Mouse (Mus musculus) embryonic stem cell, embryonic (primary cell): ENCODE data around the gene Ddx55.

Experiments used
- CTCF ChIA-PET, 4 experiments: fragments of 300-600 bp in 2 of 4; fragments of 350-600 bp in 2 of 4; sonication (Branson Sonifier 250); formaldehyde crosslinking; loops; one replicate each; lab custom pipeline; 2022; ENCODE audit warnings: inconsistent platforms in 2 of 4; lab: Charles Lee
- POLR2A ChIA-PET, 4 experiments: fragments of 300-600 bp in 2 of 4; fragments of 350-600 bp in 2 of 4; sonication (Branson Sonifier 250); formaldehyde crosslinking; loops; one replicate each; lab custom pipeline; 2022; ENCODE audit warnings: antibody characterized with exemption in 4 of 4, inconsistent platforms in 1 of 4; lab: Charles Lee

Gene Ddx55

DNA sequence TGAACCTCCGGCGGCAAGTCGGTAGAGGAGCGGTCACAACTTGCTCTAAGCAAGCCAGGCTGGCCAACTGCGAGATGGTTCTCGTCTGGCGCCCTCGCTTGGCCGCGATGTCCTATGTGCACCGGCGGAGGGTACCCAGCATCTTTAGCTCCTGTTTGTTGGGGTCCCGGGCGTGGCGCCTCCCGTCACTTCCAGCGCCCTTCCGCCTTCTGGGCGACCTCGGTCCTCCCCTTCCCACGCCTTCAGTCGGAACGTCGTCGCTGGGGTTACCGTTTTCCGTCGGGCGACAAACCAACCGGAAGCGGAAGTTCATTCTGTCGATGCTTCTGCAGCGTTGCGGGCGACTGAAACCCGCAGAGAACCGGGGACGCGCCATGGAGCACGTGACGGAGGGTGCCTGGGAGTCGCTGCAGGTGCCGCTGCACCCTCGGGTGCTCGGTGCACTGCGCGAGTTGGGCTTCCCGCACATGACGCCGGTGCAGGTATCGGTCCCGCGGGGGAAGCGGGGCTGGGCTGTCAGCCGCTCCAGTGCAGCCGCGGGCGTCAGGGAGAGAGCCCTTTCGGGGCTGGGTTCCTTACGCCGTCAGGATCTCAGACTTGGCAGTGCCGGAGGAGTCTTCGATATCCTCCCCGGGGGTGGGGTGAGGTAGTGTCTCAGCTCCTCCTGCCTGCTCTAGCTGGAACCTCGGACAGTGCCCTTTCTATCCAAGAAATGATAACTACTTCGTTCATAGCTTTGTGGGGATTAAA lies at the start of gene Ddx55:
TSS of gene Ddx55 (plus strand) at position 307 of the 750 bp plus-strand sequence.
- POLR2A ChIA-PET: interaction anchor here in 3 of 4 experiments (0.6 to 2.6 kb wide), 35 partner anchors 9 to 768 kb away, joined by 3 to 11 read pairs (median 3); partner anchors contain the start of genes Rilpl1 (in 2 of the 3), Snrnp35 (in 2 of the 3), Eif2b1 (in 1 of the 3) and Gtf2h3 (in 1 of the 3)
- CTCF ChIA-PET: interaction anchor here in 3 of 4 experiments (0.5 to 2.0 kb wide), 11 partner anchors 9 to 529 kb away, joined by 3 to 5 read pairs (median 3); no protein-coding TSS in a partner anchor

DNA sequence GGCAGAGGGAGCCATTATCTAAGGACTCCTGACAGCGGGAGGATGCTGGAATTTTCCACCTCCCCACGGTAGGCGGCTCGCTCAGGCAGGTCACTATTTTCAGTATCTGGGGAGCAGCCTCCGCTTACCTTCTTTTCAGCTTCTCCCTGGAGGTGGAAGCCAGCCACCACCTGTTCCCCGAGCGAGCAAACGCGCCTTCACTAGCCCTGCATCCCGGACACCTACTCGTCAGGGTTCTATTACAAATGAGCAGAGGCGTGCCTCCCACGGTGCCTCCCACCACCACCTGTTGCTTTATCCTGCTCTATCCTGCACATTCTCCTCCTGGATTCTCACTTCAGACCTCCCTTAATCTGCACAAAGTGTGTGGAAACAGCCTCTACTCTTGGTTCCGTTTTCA lies 48.9 kb upstream of the Ddx55 start:
- ChIA-PET POLR2A (interaction anchor here in 2 of 4 experiments (0.6 to 2.1 kb wide), 9 partner anchors 11 to 60 kb away, joined by 3 to 6 read pairs (median 3); partner anchors contain the start of genes Ddx55 (in 2 of the 2), Rilpl2 (in 1 of the 2) and Snrnp35 (in 1 of the 2)), CTCF (no interaction called here)

DNA sequence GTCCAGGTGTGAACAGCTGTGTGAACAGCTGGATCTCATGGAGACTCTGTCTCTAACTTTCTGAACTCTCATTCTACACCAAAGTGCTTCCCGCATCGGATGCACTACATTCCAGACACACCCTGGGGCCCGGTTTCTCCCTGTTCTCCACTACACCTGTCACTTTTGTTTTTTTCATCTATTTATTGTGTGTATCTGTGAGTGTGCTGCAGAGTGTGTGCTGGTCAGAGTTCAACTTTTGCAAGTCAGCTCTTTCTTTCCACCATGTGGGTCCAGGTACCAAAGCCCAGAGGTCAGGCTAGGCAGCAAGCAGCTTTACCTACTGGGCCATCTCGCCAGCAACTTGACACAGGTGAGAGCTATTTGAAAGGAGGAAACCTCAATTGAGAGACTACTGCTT lies 47.4 kb upstream of the Ddx55 start:
- ChIA-PET CTCF (interaction anchor here in 2 of 4 experiments (0.7 to 1.5 kb wide), 3 partner anchors 14 to 81 kb away, joined by 3 to 4 read pairs (median 3); partner anchors contain the start of gene Rilpl1 (in 1 of the 2)), POLR2A (no interaction called here)

DNA sequence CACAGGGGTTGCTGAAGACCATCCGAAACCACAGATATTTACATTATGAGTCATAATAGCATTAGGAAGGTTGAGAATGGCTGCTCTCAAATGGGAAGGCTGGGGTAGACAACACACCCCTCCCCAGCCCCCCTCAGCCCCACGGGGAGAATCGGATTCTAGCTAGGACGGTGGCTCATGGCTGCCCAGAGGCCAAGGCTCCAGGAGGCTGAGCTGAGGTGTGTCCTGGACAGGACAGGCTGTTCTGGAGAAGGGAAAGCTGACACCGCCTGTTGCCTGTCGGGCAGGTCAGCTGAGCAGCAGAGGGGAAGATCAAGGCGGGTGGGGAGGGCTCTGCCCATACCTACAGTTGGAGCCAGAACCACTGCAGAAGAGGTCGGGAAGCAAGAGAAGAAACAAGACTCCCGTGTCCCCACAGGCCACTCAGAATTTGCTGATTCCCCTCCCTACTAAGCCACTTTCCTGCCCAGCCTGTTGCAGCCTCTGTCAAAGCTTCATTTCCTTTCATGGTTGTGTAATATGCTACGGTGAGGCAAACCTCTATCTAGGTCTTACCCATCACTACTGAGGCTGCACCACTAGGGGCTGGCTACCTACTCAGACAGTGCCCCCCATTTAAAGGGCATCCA lies 45.8 kb upstream of the Ddx55 start:
- POLR2A ChIA-PET: interaction anchor here in 1 of 4 experiments (0.7 kb wide), 1 partner anchor 13 kb away, joined by 4 read pairs; no protein-coding TSS in a partner anchor

DNA sequence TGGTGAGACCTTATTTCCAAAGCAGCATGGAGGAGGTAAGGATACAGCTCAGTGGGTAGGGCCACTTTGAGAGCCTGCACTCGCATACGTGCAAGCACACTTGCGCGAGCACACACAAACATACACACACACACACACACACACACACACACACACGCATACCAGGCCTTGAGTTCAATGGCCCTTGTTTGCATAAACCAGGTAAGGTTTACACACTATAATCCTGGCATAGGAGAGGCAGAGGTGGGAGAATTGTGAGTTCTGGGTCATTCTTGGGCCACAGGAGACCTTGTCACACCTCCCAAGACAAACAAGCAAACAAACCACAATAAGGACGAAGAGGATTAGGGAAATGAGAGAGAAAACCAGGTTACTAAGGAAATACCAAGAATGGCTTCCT lies 43.5 kb upstream of the Ddx55 start:
- POLR2A ChIA-PET: interaction anchor here in 2 of 4 experiments (0.5 to 1.0 kb wide), 5 partner anchors 11 to 157 kb away, joined by 3 read pairs; no protein-coding TSS in a partner anchor
- CTCF ChIA-PET: interaction anchor here in 3 of 4 experiments (0.6 to 0.8 kb wide), 7 partner anchors 19 to 1868 kb away, joined by 3 to 6 read pairs (median 4); no protein-coding TSS in a partner anchor

More for the DNA sequence above, 45.8 kb upstream of the Ddx55 start:
- CTCF ChIA-PET: interaction anchor here in 2 of 4 experiments (0.7 to 1.6 kb wide), 2 partner anchors 18 to 24 kb away, joined by 3 to 4 read pairs; partner anchors contain the start of gene Rilpl1 (in 1 of the 2)

DNA sequence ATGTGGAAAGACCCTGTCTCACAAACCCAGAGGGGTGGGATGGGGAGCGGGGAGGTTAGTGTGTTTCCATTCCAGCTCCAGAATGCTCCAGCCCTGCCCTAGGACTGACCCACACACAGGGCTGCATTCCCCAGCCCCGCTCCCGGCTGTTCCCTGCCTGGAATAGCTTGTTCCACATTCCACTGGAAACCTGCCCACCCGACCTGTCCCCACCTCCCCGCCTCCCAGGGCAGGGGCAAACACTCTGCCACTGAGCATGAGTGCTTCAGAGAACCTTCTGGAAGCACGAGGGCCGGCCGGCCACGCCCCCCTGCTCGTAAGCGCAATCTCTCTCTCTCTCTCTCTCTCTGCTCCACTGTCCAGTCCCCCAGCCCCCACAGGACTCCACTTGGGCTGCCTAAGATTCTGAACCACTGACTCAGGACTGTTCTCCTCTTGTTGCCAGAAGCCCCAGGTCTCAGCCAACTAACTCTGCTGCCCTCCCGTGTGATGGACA lies 42.9 kb upstream of the Ddx55 start:
- POLR2A ChIA-PET: interaction anchor here in 2 of 4 experiments (0.5 to 1.0 kb wide), 5 partner anchors 11 to 158 kb away, joined by 3 read pairs; no protein-coding TSS in a partner anchor
- CTCF ChIA-PET: interaction anchor here in 3 of 4 experiments (0.6 to 0.8 kb wide), 7 partner anchors 20 to 1869 kb away, joined by 3 to 6 read pairs (median 4); no protein-coding TSS in a partner anchor

DNA sequence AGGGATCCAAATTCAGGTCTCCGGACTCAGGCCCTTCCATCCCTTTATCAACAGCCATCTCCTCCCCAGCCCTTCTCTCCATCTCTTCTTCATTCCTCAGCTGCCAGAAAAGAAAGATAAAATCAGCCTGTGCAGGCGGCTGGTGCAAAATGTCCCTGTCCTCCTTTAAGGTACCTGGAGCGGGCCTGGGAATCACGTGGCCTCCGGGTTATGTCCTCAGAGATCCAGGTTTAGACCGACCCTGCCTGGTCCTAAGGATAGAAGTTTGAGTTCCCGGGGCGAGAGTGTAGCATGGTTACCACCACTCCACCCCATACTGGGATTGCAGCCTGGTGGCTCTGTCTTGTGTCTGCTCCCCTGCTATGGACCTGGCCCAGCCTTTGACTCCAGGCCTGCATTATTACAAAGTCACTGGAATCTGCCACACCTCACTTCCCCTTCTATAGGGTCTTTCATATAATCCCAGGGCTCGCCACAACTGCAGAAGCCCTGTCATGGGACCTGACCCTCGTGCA lies 42.1 kb upstream of the Ddx55 start:
- CTCF ChIA-PET: interaction anchor here in 2 of 4 experiments (0.6 to 0.8 kb wide), 2 partner anchors 102 to 856 kb away, joined by 3 read pairs; no protein-coding TSS in a partner anchor
- POLR2A ChIA-PET: interaction anchor here in 2 of 4 experiments (0.7 kb wide), 2 partner anchors 8 to 147 kb away, joined by 3 to 4 read pairs; partner anchors contain the start of gene Cdk2ap1 (in 1 of the 2)

DNA sequence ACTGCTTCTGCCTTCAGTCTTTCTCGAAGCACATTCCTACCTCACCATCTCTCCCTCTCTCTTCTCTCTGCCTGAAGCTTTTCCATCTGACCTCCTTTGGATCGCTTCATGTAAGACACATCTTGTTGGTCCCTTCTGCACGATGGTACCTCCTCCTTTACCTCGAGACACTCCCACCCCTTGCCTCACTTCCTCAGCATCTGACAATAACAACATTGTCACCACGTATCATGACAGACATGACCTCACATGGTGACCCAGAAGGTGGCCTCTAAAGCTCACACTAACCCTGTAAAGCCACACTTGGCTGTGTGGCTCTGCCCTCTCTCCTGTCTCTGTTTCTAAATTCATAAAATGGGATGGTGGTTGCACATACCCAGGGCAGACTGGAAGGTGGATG lies 36.9 kb upstream of the Ddx55 start:
- CTCF ChIA-PET: interaction anchor here in 1 of 4 experiments (1.1 to 1.6 kb wide), 2 partner anchors 9 to 23 kb away, joined by 4 to 6 read pairs; no protein-coding TSS in a partner anchor
- POLR2A ChIA-PET: interaction anchor here in 1 of 4 experiments (0.7 kb wide), 1 partner anchor 8 kb away, joined by 3 read pairs; no protein-coding TSS in a partner anchor

DNA sequence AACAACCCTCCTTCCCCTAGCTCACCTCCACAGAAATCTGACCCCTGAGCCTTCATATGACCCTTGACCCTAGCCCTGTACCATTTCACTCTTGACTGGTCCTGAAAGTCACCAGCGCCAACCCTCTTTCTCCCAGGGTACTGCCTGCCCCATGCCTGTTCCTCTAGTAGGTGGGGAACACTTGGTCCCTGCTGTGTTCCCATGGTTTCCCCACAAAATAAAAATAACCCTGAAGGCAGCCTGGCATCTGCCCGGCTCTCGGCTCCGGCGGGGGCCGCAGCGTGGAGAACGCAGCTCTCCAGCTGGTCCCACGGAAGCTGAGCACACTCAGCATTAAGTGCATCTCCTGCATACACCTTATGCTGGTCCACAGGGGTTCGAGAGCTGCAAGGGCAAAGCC lies 34.0 kb upstream of the Ddx55 start:
- POLR2A ChIA-PET: interaction anchor here in 3 of 4 experiments (0.6 to 1.3 kb wide), 5 partner anchors 10 to 86 kb away, joined by 3 to 11 read pairs (median 4); no protein-coding TSS in a partner anchor
- CTCF ChIA-PET: interaction anchor here in 2 of 4 experiments (0.5 to 1.2 kb wide), 3 partner anchors 14 to 43 kb away, joined by 3 to 5 read pairs (median 3); no protein-coding TSS in a partner anchor

DNA sequence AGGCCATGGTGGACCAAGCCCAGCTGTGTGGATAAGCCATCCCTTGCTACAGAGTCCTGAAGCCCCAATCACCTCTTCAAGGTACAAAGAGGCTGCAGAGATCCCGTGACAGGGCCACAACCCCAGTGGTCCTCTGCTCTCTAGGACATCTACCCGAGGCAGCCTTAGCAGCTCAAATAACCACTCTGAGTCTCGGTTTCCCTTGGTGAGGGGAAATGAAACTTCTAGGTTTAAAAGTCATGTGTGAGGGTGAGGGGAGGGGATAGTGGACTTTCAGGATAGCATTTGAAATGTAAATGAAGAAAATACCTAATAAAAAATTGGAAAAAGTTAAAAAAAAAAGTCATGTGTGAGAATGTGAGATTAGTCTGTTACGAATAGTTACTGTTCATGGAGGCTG lies 31.1 kb upstream of the Ddx55 start:
- ChIA-PET POLR2A (no interaction called here), CTCF (interaction anchor here in 3 of 4 experiments (0.5 to 1.3 kb wide), 4 partner anchors 10 to 526 kb away, joined by 3 read pairs; no protein-coding TSS in a partner anchor)

DNA sequence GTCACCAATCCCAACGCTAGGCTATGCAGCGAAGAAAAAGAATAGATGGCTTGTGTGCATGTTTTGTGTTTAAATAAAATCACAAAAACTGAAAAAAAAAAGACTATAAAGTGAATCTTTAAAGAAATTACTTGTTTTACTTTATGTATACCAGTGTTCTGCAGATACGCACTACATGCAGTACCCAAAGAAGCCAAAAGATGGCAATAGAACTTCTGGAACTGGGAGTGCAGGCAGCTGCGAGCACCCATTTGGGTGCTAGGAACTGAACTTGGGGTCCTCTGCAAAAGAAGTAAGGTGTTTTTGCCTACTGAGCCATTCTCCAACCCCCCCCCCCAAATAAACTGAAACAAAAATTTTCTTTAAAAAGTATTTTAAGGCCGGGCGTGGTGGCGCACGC lies 29.6 kb upstream of the Ddx55 start:
- ChIA-PET POLR2A (interaction anchor here in 2 of 4 experiments (0.5 to 1.3 kb wide), 7 partner anchors 9 to 279 kb away, joined by 3 to 11 read pairs (median 3); no protein-coding TSS in a partner anchor), CTCF (interaction anchor here (0.6 to 1.2 kb wide), 11 partner anchors 16 to 1498 kb away, joined by 3 to 12 read pairs (median 3); partner anchors contain the start of gene Snrnp35 (in 1 of the 4))

DNA sequence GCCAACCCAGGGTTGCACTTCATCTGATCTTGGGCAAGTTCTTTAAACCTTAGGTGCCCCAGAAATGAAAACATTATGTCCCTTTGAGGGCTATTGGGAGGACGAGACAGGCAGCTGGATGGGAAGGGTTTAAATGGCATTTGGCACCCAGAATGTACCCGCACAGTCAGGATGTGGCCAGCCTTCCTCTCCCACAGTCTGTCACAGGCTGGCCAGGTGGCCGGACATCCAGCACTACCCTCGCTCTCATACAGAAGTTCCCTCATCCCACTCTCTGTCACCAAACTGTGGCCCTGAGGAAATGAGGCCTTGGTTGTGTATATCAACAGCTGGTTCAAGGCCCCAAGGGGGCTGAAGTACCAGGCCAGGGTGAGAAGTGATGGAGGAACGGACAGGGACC lies 27.7 kb upstream of the Ddx55 start:
- ChIA-PET CTCF (interaction anchor here in 3 of 4 experiments (0.6 to 1.2 kb wide), 7 partner anchors 10 to 652 kb away, joined by 3 to 11 read pairs (median 5); no protein-coding TSS in a partner anchor), POLR2A (interaction anchor here in 2 of 4 experiments (0.5 to 1.4 kb wide), 9 partner anchors 9 to 512 kb away, joined by 3 to 4 read pairs (median 4); partner anchors contain the start of gene Ddx55 (in 1 of the 2))

DNA sequence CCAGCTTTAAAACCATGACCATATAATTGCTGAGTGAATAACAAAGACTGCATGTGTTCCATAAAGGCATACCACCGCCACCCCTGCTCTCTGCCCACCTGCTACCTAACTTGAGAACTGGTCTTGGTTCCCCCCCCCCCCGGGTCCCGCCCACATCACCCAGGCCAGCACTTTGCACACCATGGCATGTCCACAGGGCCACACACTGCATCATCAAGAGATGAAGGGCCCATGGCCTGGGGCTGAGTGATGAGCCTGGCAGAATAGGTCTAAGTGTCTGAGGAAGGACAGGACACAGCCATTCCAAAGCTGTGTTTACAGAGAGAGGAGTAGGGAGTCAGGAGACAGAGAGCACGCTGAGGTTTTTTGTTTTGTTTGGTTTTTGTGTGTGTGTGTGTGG lies 24.3 kb upstream of the Ddx55 start:
- ChIA-PET POLR2A (interaction anchor here in 3 of 4 experiments (0.6 to 2.4 kb wide), 10 partner anchors 10 to 201 kb away, joined by 3 to 12 read pairs (median 3); partner anchors contain the start of genes 2810006K23Rik (in 1 of the 3), Ddx55 (in 1 of the 3), Kmt5a (in 1 of the 3) and Mphosph9 (in 1 of the 3)), CTCF (interaction anchor here in 2 of 4 experiments (0.6 to 1.0 kb wide), 2 partner anchors 96 to 739 kb away, joined by 3 read pairs; no protein-coding TSS in a partner anchor)

DNA sequence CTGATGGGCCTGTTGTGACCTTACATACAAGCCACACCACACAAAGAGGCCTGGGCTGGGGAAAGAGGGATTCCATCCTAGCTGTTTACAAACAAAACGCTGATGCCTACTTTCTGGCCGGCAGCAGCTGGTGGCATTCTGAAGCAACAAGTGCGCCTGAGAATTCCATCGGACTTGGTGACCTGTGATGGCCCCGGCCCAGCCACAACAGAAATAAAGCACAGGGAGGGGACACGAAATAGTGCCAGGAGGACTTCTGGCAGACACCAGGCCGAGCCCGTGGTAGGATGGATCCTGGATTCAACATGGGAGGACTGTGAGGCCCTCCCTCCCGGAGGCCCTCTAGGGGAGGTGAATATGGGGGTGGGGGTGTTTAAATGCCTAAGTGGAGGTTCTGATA lies 23.9 kb upstream of the Ddx55 start:
- ChIA-PET CTCF (interaction anchor here in 2 of 4 experiments (0.6 to 1.0 kb wide), 3 partner anchors 96 to 223 kb away, joined by 3 to 4 read pairs (median 3); no protein-coding TSS in a partner anchor), POLR2A (interaction anchor here in 2 of 4 experiments (0.5 to 2.4 kb wide), 10 partner anchors 10 to 201 kb away, joined by 3 to 12 read pairs (median 3); partner anchors contain the start of genes 2810006K23Rik (in 1 of the 2), Ddx55 (in 1 of the 2), Kmt5a (in 1 of the 2) and Mphosph9 (in 1 of the 2))

DNA sequence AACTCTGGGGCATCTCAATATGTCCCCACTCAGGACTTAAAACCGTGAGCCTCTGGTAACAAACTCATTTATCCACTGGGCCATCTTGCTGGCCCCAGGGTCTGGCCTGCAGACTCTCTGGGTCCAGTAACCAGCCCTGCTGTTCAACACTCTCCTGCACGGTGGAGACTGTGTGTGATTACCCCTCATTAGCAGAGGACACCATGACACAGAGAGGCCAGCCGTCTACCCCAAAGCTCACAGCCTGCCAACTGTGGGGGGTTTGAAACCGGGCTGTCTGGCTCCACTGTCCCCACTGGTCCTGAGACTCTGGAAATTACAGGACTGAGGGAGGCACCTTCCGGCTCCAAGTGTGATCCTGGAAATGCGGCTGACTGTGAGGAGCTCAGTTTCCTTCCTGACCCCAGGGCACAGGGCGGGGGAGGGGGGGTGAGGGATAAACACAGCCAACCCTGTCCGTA lies 23.4 kb upstream of the Ddx55 start:
- POLR2A ChIA-PET: interaction anchor here in 2 of 4 experiments (0.5 to 2.4 kb wide), 10 partner anchors 9 to 201 kb away, joined by 3 to 12 read pairs (median 3); partner anchors contain the start of genes Kmt5a (in 2 of the 2), 2810006K23Rik (in 1 of the 2), Mphosph9 (in 1 of the 2) and Rilpl2 (in 1 of the 2)
- CTCF ChIA-PET: interaction anchor here in 2 of 4 experiments (0.6 to 1.0 kb wide), 4 partner anchors 97 to 371 kb away, joined by 3 to 4 read pairs (median 4); no protein-coding TSS in a partner anchor

DNA sequence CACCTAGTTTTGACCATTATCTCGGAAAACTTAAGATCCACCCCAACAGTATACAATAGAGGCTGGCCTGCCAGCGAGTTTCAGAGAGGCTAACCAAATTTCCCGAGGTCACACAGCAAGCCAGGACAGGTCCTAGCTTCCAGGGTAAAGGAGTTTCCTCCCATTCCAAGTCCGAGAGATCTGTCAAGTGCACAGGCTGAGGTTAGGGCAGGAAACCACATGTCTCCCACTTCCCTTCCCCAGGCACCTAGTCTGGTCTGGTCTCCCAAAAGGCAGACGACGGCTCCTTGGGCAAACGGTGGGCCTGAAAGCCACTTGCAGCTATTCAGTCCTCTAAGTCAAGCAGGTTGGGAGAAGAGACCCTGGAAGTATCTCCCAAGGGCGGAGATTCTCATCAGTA lies 23.0 kb upstream of the Ddx55 start:
- ChIA-PET CTCF (interaction anchor here in 3 of 4 experiments (0.6 kb wide), 3 partner anchors 53 to 370 kb away, joined by 3 to 4 read pairs (median 3); no protein-coding TSS in a partner anchor), POLR2A (interaction anchor here in 2 of 4 experiments (0.7 to 1.6 kb wide), 5 partner anchors 9 to 90 kb away, joined by 3 to 4 read pairs (median 3); partner anchors contain the start of gene Kmt5a (in 2 of the 2))
